Mouse (Mus musculus): ENCODE measurements around the gene Pdxk. TPM values are rescaled to one million over a fixed set of nuclear protein-coding genes. Genes with fewer than 3 reads are reported as not detected.
"Not testable (repeated sequence)": the region's sequence is repeated elsewhere in the genome, so short reads cannot be mapped to it uniquely, and the experiment has no call there.

Gene Pdxk
- polyA plus RNA-seq (2016; fragmentation: Nextera tagmentation; extraction: Ambion mirVana), result 10.0 and 11.1 TPM in 2 replicates

DNA sequence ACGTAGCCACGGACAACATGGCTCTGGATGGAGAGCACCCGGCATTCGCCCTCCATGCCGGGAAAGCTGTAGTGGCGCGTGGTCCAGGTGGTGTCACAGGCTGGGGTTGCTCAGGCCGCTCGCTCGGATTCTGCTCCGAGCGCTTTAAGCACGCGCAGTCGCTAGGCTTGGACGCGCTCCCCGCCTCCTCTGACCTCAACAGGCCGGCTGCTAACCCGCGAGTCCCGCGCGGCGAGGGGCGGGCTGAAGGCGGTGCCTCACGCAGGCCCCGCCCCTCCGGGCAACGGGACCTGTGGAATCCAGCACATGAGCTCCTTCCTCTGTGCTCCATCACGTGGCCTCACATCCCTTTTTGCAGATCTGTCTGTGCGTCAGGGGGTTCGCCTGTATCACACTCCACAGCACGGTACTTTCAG, at the start of gene Pdxk:
TSS of gene Pdxk (minus strand) at position 184 of the 416 bp plus-strand sequence.
- Histone ChIP-seq H3K4me3 (peak within 1 kb of the TSS; percentile 79), H3K4me1 (replicated peaks) (peaks cover 44% of the 10 kb centered on the region), H3K36me3 (no peaks in the 10 kb centered on the region), H3K27me3 (ENCODE audit: insufficient read depth, poor library complexity, severe bottlenecking) (peaks cover 19% of the 10 kb centered on the region), H3K9me3 (no peaks in the 10 kb centered on the region), H3K27ac (peak within 1 kb of the TSS; percentile 83)
- under 1% methylated on average over 35 of the region's 35 CpGs for WGBS
- peak; percentile 91 for DNase-seq (ENCODE audit: low spot score)

DNA sequence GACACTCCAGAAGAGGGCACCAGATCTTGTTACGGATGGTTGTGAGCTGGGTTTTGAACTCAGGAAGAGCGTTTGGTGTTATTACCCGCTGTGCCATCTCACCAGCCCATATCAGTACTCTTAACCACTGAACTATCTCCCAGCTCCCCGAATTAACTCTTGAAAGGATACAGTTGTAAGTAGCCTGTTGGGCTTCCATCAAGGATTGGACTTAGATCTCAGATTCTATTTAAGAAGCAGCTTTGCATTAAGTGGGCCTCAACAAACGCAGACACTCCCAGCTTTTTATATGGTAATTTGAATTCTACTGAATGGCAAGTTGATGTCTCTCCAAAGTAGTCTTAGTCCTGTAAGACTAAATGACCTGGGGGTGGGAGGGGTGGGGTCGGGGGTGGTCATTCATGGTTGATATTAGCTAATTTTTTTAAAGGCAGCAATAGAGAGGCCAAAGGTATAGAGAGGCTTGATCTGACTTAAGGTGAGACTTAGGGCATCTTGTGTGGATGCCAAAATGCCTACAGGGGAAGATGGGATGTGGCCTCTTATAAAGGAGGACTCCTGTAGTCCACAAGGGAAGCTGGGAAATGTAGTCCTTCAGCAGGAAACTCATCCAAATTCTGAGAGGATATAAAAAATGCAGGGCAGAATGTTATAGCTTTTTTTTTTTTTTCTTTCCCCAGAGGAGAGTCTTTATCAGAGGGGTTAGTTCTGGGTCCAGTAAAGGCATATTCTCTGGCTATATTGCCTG, 38.4 kb upstream of the Pdxk start:
- no peaks in the 10 kb centered on the region for H3K27me3 ChIP-seq (ENCODE audit: insufficient read depth, poor library complexity, severe bottlenecking)
- H3K4me1 ChIP-seq (replicated peaks), result peaks cover 8% of the 10 kb centered on the region; the same call in 1 of the 2 replicates
- no peak overlapping the region for H3K4me3 ChIP-seq
- H3K27ac ChIP-seq, result no peak overlapping the region
- no peaks in the 10 kb centered on the region for H3K36me3 ChIP-seq
- WGBS, result 81% methylated on average over 6 of the region's 6 CpGs
- 0 out of 2 replicates have a peak, but pooled peaks cover 3% of the 10 kb centered on the region for H3K9me3 ChIP-seq
- no peak for DNase-seq (ENCODE audit: low spot score)

DNA sequence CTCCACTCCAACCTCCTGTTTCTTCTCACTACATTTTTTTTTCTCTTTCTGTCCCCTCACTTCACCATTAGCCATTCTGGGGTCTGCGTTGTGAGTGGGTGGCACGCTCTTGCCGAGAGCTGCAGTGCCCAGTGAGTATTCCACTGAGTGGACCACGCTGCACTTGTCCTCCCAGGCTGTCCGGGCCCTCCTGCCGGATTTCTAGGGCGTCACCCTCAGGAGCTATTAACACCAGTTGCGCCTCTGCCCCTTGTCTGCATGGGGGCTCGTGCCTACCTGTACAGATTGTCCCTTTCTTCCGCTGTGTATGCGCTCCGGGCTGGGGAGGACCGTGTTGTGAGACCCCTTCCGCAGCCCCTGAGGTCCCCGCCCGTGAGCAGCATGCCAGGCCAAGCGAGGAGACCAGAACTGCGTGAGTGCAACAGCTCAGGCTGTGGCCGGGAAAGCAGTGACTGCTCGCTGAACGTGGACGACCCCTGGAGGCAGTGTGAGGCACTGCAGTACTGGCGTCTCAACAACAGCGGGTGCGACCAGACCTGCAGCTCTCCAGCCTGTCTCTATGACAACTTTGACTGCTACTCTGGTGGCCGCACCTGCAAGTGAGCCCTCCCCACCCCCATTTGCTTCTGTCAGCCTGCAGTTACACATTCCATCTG, 22.8 kb upstream of the Pdxk start:
- Histone ChIP-seq H3K4me3 (peak overlapping the region; percentile 41), H3K36me3 (no peaks in the 10 kb centered on the region), H3K9me3 (no peaks in the 10 kb centered on the region), H3K27me3 (ENCODE audit: insufficient read depth, poor library complexity, severe bottlenecking) (peaks cover 35% of the 10 kb centered on the region), H3K4me1 (replicated peaks) (peaks cover 10% of the 10 kb centered on the region), H3K27ac (no peak overlapping the region; the same call in 1 of the 2 replicates)
- DNase-seq (ENCODE audit: low spot score), result peak; percentile 86
- WGBS, result 9% methylated on average over 26 of the region's 26 CpGs

- no peaks in the 10 kb centered on the region for H3K36me3 ChIP-seq
- peaks cover 41% of the 10 kb centered on the region for H3K27me3 ChIP-seq (ENCODE audit: insufficient read depth, poor library complexity, severe bottlenecking)
- H3K27ac ChIP-seq, result no peak overlapping the region
- no peak for DNase-seq (ENCODE audit: low spot score)
- H3K4me3 ChIP-seq, result no peak overlapping the region
- 72% methylated on average over 5 of the region's 5 CpGs for WGBS
- H3K9me3 ChIP-seq, result no peaks in the 10 kb centered on the region
- peaks cover 17% of the 10 kb centered on the region for H3K4me1 ChIP-seq (replicated peaks)
These were observed 22.1 kb upstream of the Pdxk start for GRCm38 (mm10) chr10:78486871-78487270.

GRCm38 (mm10) chr10:78485369-78485768, 20.6 kb upstream of the Pdxk start:
- H3K27ac ChIP-seq; H3K9me3 ChIP-seq; H3K36me3 ChIP-seq; H3K4me3 ChIP-seq; DNase-seq (ENCODE audit: low spot score): not testable (repeated sequence)
- Histone ChIP-seq H3K27me3 (ENCODE audit: insufficient read depth, poor library complexity, severe bottlenecking) (peaks cover 51% of the 10 kb centered on the region), H3K4me1 (replicated peaks) (peaks cover 24% of the 10 kb centered on the region)
- WGBS, result 79% methylated on average over 2 of the region's 2 CpGs

DNA sequence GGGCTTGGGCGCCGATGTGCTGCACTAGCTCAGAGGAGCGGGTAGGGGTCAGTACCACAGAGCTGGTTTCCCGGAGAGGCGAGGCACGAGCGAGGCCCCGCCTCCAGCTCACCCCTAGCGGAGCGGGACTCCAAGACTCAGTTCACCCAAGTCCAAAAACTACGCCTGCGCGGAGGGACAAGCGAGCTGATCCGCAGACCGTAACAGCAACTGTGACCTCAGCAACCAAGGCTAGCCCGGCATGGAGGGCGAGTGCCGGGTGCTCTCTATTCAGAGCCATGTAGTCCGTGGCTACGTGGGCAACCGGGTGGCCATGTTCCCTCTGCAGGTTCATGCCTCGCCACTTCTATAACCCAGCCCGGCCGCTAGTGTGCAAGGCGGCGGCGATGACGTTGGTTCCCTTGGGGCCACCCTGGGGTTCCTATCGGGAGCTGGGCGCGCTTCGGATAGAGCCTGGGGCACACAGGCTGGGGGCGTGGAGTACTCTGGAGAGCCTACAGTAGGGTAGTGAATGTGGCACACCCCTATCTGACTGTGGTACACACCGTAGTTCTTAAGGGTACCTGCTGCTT, 17.2 kb upstream of the Pdxk start:
- Histone ChIP-seq H3K27ac (peak overlapping the region; percentile 75), H3K27me3 (ENCODE audit: insufficient read depth, poor library complexity, severe bottlenecking) (peaks cover 54% of the 10 kb centered on the region), H3K4me1 (replicated peaks) (peaks cover 17% of the 10 kb centered on the region), H3K4me3 (peak overlapping the region; percentile 62), H3K36me3 (no peaks in the 10 kb centered on the region), H3K9me3 (no peaks in the 10 kb centered on the region)
- under 1% methylated on average over 35 of the region's 35 CpGs for WGBS
- DNase-seq (ENCODE audit: low spot score), result peak; percentile 82

- WGBS, result 38% methylated on average over 21 of the region's 21 CpGs
- Histone ChIP-seq H3K9me3 (no peaks in the 10 kb centered on the region), H3K27me3 (ENCODE audit: insufficient read depth, poor library complexity, severe bottlenecking) (peaks cover 47% of the 10 kb centered on the region), H3K27ac (peak overlapping the region; percentile 75), H3K4me1 (replicated peaks) (peaks cover 17% of the 10 kb centered on the region), H3K4me3 (peak overlapping the region; percentile 62), H3K36me3 (no peaks in the 10 kb centered on the region)
- no peak for DNase-seq (ENCODE audit: low spot score)
These were observed 16.5 kb upstream of the Pdxk start for GRCm38 (mm10) chr10:78480954-78481927.

- DNase-seq (ENCODE audit: low spot score), result no peak
- Histone ChIP-seq H3K9me3 (no peaks in the 10 kb centered on the region), H3K36me3 (no peaks in the 10 kb centered on the region), H3K27ac (no peak overlapping the region), H3K4me1 (replicated peaks) (peaks cover 6% of the 10 kb centered on the region; the same call in 1 of the 2 replicates), H3K27me3 (ENCODE audit: insufficient read depth, poor library complexity, severe bottlenecking) (peaks cover 22% of the 10 kb centered on the region), H3K4me3 (no peak overlapping the region)
- 82% methylated on average over 4 of the region's 4 CpGs for WGBS
These were observed 12.0 kb upstream of the Pdxk start for GRCm38 (mm10) chr10:78476821-78477220.

- Histone ChIP-seq H3K27me3 (ENCODE audit: insufficient read depth, poor library complexity, severe bottlenecking) (peaks cover 8% of the 10 kb centered on the region; the same call in 1 of the 2 replicates), H3K9me3 (no peaks in the 10 kb centered on the region), H3K4me3 (no peak overlapping the region), H3K36me3 (no peaks in the 10 kb centered on the region), H3K27ac (no peak overlapping the region), H3K4me1 (replicated peaks) (peaks cover 9% of the 10 kb centered on the region)
- 73% methylated on average over 8 of the region's 8 CpGs for WGBS
- no peak for DNase-seq (ENCODE audit: low spot score)
These were observed 10.0 kb upstream of the Pdxk start for GRCm38 (mm10) chr10:78474759-78475158.

GRCm38 (mm10) chr10:78473434-78473833, 8.7 kb upstream of the Pdxk start:
- Histone ChIP-seq H3K27me3 (ENCODE audit: insufficient read depth, poor library complexity, severe bottlenecking) (peaks cover 7% of the 10 kb centered on the region; the same call in 1 of the 2 replicates), H3K4me3 (no peak overlapping the region), H3K36me3 (no peaks in the 10 kb centered on the region), H3K9me3 (no peaks in the 10 kb centered on the region), H3K27ac (no peak overlapping the region), H3K4me1 (replicated peaks) (peaks cover 9% of the 10 kb centered on the region)
- no peak for DNase-seq (ENCODE audit: low spot score)
- WGBS, result 63% methylated on average over 5 of the region's 5 CpGs

GRCm38 (mm10) chr10:78472046-78472445, 7.3 kb upstream of the Pdxk start:
- H3K4me3 ChIP-seq, result no peak overlapping the region
- DNase-seq (ENCODE audit: low spot score), result no peak
- 80% methylated on average over 3 of the region's 3 CpGs for WGBS
- no peak overlapping the region for H3K27ac ChIP-seq
- H3K9me3 ChIP-seq, result no peaks in the 10 kb centered on the region
- peaks cover 7% of the 10 kb centered on the region; the same call in 1 of the 2 replicates for H3K27me3 ChIP-seq (ENCODE audit: insufficient read depth, poor library complexity, severe bottlenecking)
- peaks cover 19% of the 10 kb centered on the region for H3K4me1 ChIP-seq (replicated peaks)
- H3K36me3 ChIP-seq, result no peaks in the 10 kb centered on the region

Measured in hindbrain, embryonic 10.5 days (tissue).